Mouse (Mus musculus): ENCODE data around the gene H2-T24.
"Not testable (repeated sequence)": the region's sequence is repeated elsewhere in the genome, so short reads cannot be mapped to it uniquely, and the experiment has no call there.

DNA sequence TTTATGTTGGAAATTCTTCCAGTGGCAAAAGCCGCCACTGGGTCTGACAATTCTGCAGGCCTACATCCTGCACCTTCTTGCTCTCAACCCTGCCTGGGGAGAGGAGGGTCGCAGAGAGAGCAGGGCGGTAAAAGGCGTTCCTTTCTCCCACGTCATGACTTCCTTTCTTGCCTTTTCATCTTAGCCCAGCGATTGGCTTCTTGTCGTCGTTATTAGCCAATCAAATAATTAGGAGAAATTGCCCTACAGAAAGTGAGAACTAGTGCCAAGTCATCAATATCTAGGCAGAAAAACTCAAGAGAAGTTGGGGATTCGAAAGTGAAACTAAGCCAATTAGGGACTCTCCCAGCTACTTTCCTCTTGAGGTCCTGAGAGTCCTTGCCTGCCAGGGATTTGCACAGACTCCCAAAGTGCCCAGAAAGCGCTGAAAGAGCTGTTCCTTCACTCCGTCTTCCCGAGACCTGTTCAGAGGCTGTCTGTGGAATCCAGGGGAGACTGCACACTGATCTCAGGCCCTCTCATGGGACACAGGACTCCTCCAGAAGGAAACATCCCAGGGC lies 22.3 kb upstream of the H2-T24 start, which contains the start of the genes H2-T22 and Gm6034:
- not testable (repeated sequence) for TF ChIP-seq POLR2A (IDR thresholded peaks at IDR 0.05; ENCODE audit: borderline replicate concordance, low read depth, low read length); CTCF (IDR thresholded peaks at IDR 0.05; ENCODE audit: low read depth, low read length)
